Mouse (Mus musculus) MN1 (cell line): Measurements from ENCODE around the gene Chst11.

Experiments used
- DNase-seq: peaks from one replicate; pipeline ENCODE4 v3.0.0-alpha.2; 2016; ENCODE audit warnings: low spot score

Gene Chst11

GRCm38 (mm10) chr10:82984950-82985699 lies at the start of gene Chst11:
Chst11 (plus strand) TSS chr10:82985498.
- DNase-seq = peak; percentile 89

GRCm38 (mm10) chr10:82935774-82936173 lies 49.5 kb upstream of the Chst11 start:
- no peak for DNase-seq

GRCm38 (mm10) chr10:82953415-82953814 lies 31.9 kb upstream of the Chst11 start:
- DNase-seq = no peak

GRCm38 (mm10) chr10:82955117-82955516 lies 30.2 kb upstream of the Chst11 start:
- DNase-seq = no peak

- DNase-seq = no peak
Measured at GRCm38 (mm10) chr10:82958218-82958761, 27.0 kb upstream of the Chst11 start.

- no peak for DNase-seq
Measured at GRCm38 (mm10) chr10:82959316-82959715, 26.0 kb upstream of the Chst11 start.

GRCm38 (mm10) chr10:82961302-82961701 lies 24.0 kb upstream of the Chst11 start:
- DNase-seq = no peak

GRCm38 (mm10) chr10:82962018-82962417 lies 23.3 kb upstream of the Chst11 start:
- DNase-seq = no peak

DNA sequence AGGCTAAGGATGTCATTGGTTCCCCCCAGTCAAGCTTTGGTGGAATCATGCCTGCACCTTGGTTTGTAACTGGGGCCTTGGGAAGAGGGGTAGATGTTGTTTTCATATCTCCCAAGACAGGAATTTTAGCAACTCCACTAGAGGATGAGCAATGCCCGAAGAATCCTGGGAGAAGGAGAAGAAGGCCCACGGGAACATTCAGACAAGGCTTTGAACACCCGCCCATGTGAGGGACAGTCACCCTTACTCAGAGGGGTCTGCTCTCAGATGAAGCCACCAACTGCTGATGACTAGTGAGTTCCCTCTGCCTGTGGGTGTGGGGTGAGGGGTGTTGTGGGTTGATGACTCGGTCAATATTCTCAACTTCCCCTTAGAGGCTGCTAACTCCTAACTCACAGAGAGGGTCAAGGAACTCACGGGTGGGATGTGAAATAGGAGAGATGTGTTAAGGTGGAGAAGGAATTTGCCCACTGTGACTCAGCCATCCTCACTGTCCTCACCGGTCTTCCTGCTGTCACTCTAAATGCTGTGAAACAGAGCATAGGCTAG lies 22.8 kb upstream of the Chst11 start:
- no peak for DNase-seq

GRCm38 (mm10) chr10:82964491-82964890 lies 20.8 kb upstream of the Chst11 start:
- no peak for DNase-seq

GRCm38 (mm10) chr10:82966672-82967071 lies 18.6 kb upstream of the Chst11 start:
- DNase-seq = no peak

DNA sequence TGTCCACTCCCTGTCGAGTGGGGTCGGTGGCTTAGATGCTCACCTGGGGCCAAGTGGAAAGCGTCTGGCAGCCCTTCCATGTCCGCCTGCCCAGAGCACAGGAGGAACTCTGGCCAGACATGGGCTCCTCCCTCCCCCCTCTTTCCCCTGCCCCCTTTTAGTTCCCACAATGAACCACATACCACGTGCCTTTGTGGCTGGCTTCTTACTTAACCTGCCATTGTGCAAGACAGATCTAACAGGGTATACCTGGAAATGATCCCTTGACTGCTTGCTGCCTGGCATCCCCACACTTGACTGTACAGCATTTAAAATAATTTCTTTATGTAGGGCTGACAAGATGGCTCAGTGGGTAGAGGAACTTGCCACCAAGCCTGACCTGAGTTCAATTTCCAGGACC lies 15.7 kb upstream of the Chst11 start:
- no peak for DNase-seq

DNA sequence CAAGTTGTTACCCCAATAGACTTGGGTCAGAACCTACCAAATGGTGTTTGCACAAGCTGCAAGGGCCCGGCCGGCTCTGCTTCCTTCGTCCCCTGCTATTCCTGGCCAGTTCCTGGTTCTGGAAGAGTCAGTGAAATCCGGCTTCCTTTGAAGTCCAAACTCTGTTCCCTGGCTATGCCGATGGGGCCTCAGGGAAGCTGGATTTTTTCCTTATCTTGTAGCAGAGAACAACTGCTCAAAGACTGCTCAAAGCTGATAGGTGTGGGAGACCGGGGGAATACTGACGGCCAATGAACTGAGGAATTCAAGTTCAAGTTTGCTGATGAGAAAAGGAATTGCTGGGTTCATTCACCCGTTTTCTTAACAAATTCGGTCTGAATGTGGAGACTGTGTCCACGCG lies 13.7 kb upstream of the Chst11 start:
- no peak for DNase-seq

DNA sequence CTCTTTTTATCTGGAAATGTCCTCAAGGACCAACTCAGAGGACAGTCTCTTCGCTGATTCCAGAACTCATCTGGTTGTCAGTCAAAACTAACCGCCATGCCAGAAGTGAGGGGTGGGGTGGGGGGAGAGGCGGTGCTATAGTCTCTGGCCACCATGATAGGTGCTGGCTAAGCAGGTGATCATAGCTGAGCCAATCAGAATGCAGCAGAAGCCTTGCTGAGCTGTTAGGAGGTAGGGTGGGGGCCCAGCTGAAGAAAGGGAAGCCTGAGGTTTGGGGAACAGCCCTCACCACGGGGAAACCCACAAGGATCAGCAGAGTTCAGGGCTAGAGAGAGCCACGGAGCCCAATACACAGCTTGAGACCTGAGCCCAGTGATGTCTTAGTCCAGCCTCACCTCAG lies 11.1 kb upstream of the Chst11 start:
- DNase-seq = no peak

DNA sequence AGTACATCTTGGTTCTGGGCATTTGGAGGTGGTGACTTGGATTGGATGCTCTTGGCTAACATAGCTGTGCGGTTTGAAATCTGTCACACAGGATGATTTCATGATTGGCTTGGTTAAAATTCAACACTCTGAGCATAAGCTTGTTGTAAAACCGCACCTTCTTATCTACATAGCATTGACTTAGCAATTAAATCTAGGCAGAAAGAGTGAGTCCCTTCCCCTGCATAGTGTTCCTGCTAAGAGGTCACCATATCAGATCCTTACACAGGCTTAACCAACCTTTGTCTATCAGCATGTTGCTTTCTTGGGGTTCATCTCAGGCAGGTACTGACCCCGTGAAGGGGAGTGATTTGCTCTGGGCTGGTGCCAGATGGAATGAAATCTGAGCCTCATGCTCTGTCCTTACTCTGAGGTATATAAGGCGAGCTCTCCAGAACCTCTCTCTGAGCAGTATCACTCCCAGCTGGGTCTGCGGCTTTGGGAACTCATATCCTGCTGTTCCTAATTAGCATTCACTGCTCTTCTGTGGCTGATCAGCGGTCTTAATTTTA lies 10.6 kb upstream of the Chst11 start:
- DNase-seq = no peak

DNA sequence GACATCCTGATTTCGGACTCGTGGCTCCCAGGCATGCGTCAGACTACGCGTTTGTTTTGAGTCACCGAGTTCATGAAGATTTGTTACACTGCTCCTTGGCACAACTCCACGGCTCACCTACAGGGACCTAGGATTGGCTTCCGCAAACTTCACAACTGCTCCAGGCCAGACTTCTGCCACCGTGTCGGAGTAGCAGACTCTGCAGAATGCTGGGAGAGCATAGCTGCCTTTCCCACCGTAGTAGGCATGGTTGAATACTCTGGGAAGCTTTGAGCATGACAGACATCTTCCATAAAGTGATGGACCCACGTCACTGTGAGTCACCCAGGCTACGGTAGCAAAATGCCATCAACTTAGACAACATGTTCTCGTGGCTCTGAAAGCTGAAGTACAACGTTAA lies 9.5 kb upstream of the Chst11 start:
- no peak for DNase-seq

- no peak for DNase-seq
Measured at GRCm38 (mm10) chr10:82982286-82982685, 3.0 kb upstream of the Chst11 start.

DNA sequence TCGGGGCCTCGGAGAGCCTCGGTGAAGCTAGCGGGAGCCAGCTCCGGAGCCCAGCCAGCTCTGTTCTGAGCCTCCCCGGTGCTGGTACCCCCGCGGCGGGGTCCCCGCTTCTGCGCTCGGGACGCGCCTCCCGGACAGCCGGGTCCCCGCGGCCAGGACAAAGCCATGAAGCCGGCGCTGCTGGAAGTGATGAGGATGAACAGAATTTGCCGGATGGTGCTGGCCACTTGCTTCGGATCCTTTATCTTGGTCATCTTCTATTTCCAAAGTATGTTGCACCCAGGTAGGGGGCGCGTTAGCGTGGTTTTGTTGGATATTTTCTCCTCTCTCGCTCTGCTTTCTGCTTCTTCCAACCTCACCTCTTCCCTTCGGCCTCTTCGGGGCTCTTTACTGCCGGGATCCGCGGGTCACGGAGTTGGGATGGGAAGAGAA lies 418 bp downstream of the Chst11 start:
- peak; percentile 79 for DNase-seq

DNA sequence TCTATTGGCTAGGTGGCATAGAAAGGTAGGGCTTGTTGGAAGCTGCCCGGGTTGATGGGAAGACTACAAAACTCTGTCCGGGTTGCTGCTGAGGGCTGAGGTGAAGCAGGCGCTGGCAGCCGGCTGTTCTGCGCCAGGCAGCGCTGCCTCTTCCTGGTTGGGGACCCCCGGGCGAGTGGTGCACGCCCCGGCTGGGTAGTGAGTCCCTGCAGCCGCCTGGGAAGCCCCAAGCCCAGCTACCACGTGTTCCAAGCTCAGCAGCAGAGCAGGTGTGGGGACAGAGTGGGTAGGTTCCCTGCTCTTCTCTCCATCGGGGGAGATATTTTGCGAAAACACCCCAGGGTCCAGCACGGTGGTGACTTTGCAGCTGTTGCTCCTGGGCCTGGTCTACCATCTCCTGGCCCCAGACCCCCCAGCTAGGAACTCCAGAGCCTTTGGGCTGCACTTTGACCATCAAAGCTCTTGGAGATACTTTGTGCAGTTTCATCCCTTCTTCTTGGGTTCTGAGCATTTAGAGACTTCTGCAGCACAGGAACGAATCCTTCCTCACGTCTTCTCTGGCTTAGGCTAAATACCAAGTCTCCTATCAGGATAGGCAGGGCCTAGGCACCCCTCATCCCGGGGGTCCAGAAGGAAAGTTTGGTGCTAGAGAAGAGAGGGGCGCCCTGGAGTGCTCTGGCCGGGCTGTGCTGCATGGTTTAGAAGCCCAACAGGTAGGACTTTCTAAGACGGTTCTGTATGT lies 1.1 kb downstream of the Chst11 start:
- DNase-seq = no peak

GRCm38 (mm10) chr10:82986993-82987349 lies 1.7 kb downstream of the Chst11 start:
- no peak for DNase-seq

DNA sequence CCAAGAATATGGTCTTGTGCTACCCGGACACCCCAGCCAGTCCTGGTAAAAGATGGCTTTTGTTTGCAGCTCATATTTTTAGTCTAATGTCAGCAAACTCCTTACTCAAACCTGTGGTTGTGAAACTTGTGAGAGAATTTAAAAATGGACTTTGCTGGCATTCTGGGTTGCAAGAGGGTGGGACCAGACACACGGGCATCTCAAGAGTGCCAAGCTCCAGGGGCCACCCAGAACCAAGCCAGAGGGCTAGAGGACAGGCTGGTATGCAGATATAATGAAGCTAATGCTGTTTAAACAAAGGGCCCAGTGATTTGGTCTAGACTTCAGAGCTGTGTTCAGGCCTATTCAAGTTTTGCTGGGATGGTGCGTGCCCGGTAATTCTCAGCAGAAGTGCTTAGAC lies 2.1 kb downstream of the Chst11 start:
- no peak for DNase-seq

- DNase-seq = no peak
Measured at GRCm38 (mm10) chr10:82989418-82990025, 4.2 kb downstream of the Chst11 start.
